Mouse (Mus musculus): ENCODE measurements at regions not wholly inside any gene's neighbourhood (a gene's known extent, or its start where the extent isn't known, plus 50 kb on each side); places are given as distances from the start of the nearest gene placed in this dataset.

DNA sequence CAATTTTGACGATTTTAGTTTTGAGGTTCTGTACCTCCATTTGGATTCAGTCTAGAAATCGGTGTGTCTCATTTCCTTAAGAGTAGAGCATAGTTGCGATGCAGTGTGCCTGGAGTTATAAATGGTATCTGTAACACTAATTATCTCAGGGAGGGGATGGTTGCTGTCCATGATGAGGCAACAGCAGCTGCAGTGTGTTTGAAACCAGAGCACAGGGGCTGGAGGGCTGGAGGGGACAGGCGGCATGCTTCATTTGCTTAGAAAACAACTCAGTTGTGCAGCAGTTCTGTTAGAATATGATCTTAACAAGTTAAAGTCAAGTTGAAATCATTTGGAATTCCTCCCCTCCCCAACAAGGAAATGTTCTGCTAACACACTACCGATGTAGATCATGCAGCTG lies 69.3 kb upstream of the Lrig3 start:
- no peak for DNase-seq

DNA sequence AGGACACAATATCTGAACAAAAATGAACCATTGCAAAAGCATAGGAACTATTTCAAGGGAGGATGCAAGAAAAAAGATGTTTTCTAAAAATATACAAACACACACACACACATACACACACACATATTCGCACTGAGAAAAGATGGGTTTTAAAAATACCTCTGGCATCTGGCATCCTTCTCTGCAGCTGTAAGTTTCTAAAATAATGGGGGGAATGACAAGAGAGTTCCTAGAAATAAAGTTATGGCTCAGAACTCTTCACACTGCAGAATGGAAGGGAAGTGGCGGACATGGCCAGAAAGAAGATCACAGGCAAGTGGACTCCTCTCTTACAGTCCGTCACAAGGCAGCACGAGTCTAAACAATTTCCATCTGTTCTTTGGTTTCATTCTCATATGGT lies 66.5 kb upstream of the Lrig3 start:
- DNase-seq = no peak

DNA sequence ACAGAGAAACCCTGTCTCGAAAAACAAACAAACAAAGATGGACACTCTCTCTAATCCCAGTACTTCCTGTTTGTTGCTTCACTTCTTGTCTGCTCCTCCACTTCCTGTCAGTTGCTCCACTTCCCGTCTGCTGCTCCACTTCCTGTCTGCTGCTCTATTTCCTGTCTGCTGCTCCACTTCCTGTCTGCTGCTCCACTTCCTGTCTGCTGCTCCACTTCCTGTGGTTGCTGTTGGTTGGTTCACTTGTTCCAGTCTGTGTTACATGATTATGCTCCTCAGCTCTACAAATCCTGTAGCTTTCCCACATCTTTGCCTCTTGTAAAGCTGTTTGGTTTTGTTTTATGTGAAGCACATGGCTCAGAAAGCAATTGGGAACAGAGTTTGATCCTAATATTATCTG lies 65.4 kb upstream of the Lrig3 start:
- no peak for DNase-seq

DNA sequence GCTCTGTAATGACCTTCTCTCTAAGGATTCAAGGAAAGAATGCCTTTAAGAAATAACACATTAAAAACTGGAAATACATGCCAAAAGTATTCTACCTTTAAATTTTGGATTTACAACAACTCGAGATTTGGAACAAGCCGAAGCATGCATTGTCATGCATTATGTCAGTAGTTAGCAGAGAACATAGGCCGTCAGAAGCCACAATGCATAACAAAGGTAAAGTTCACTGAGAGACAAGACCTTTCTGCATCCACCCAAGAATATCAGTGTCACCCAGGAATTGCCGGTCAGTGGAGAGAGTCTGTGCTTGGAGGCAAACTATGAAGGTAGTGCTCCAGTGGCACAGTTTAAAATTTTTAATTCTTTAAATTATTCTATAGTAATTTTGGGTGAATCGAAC lies 63.3 kb upstream of the Lrig3 start:
- no peak for DNase-seq

GRCm38 (mm10) chr10:125912207-125912606 lies 53.8 kb upstream of the Lrig3 start:
- no peak for DNase-seq

Data from cerebellum, adult 8-10 months (tissue).